In genomic region chr3:90644220-90644619, GRCm38 (mm10) we compare ENCODE assay signal across 9 mouse cellular contexts. TPM values are rescaled to one million over a fixed set of nuclear protein-coding genes. Genes with fewer than 3 reads are reported as not detected.
DNase-seq lines count a peak whose midpoint lies in the region; ATAC-seq and TF ChIP-seq lines count a peak whose summit lies in the region.
"Had no signal": no experiment of that assay in that cellular context is flagged by ENCODE, and none has a peak within 500 bp of the region (broad histone marks: within the 10 kb centered on the region; RNA-seq: fewer than 3 reads in every experiment).

No protein-coding gene starts in this region.

- peak; percentile 62 for TF ChIP-seq CTCF in left cerebral cortex, adult 2 months (IDR thresholded peaks at IDR 0.05)
- 0 out of 2 replicates have a peak, but pooled peaks have one; percentile 23 for TF ChIP-seq CTCF in G1E (IDR thresholded peaks at IDR 0.05; ENCODE audit: low read depth, low read length)

- no peaks in the 10 kb centered on the region for H3K4me1 ChIP-seq in G1E (ENCODE audit: insufficient read depth, low read depth, low read length)
- H3K4me1 ChIP-seq: limb, embryonic 12.5 days had no signal

- intact Hi-C loops in left cerebral cortex, adult 2 months (cut with DNase I): no loop called here

- ATAC-seq in G1E (ENCODE audit: extremely low read depth, insufficient number of reproducible peaks, low FRiP score, poor library complexity, severe bottlenecking): no peak
- ATAC-seq in hematopoietic stem cell, adult 5-6 weeks (replicated peaks in 1 of 2; ENCODE audit: insufficient read depth in 1 of 2, low FRiP score in 2 of 2, low TSS enrichment in 1 of 2, low read depth in 1 of 2, poor library complexity in 2 of 2, severe bottlenecking in 2 of 2): peak; percentile 47 to 54; a peak in 1 of 4 replicates

- no peak overlapping the region for H3K27ac ChIP-seq in left cerebral cortex, adult 2 months
- H3K27ac ChIP-seq: limb, embryonic 12.5 days had no signal

- H3K9me3 ChIP-seq in G1E (replicated peaks): no peaks in the 10 kb centered on the region
- H3K9me3 ChIP-seq: limb, embryonic 12.5 days had no signal

- H3K27me3 ChIP-seq in G1E (ENCODE audit: insufficient read depth, low read length): 0 out of 2 replicates have a peak, but pooled peaks cover 2% of the 10 kb centered on the region
- H3K27me3 ChIP-seq: limb, embryonic 12.5 days had no signal

- H3K36me3 ChIP-seq in G1E (replicated peaks): no peaks in the 10 kb centered on the region
- H3K36me3 ChIP-seq: limb, embryonic 12.5 days had no signal

- no peak overlapping the region for H3K4me3 ChIP-seq in left cerebral cortex, adult 2 months
- no peak overlapping the region for H3K4me3 ChIP-seq in G1E (ENCODE audit: low read depth, low read length)
- H3K4me3 ChIP-seq: erythroblast, embryonic 14.5 days; limb, embryonic 12.5 days had no signal

- DNase-seq in left cerebral cortex, adult 2 months (ENCODE audit: extremely low spot score in 1 of 2, low spot score in 2 of 2): peak in 1 of 2 experiments; percentile 30
- no peak for DNase-seq in left cerebral cortex, adult 8-10 months (ENCODE audit: low spot score in 2 of 2)
- DNase-seq in G1E (ENCODE audit: low spot score): no peak
- DNase-seq in adrenal gland, postnatal 36 days: peak; percentile 65 to 73
- peak; percentile 83 for DNase-seq in lung, postnatal 36 days
- peak; percentile 82 for DNase-seq in thymus, postnatal 4 days

RNA-seq across cellular contexts. Expression of gene S100a7a, which starts 9.6 kb away (rescaled TPM):
- 1 to 10 TPM in 1 of 2 experiments, under 1 TPM in 1; 0.72 to 1.1 TPM for total RNA-seq in left cerebral cortex, adult 2 months (2021)
- total RNA-seq in left cerebral cortex, adult 8-10 months (2022): 1 to 10 TPM in 2 of 4 experiments, under 1 TPM in 2; 0.38 to 1.1 (median 0.91) TPM
- total RNA-seq in G1E (2014; fragmentation: Nextera tagmentation) (not detected in 2 replicates), G1E (2017) (not detected in 2 replicates)
- not detected in 2 replicates for polyA plus RNA-seq in G1E (2012)
- total RNA-seq in adrenal gland, postnatal 36 days (2021): under 1 TPM in 1 of 2 experiments, not detected in 1; 0.33 TPM
- total RNA-seq in hematopoietic stem cell, adult 5-6 weeks (2017): not detected in 2 replicates
- polyA plus RNA-seq: erythroblast, embryonic 14.5 days; limb, embryonic 12.5 days had no signal

RNA-seq across cellular contexts. Expression of gene S100a8, which starts 24.6 kb away (rescaled TPM):
- 1 to 10 TPM in 1 of 2 experiments, not detected in 1; 3.0 TPM for total RNA-seq in left cerebral cortex, adult 2 months (2021)
- total RNA-seq in left cerebral cortex, adult 8-10 months (2022): 1 to 10 TPM in 1 of 4 experiments, not detected in 3; 1.7 TPM
- total RNA-seq in G1E (2014; fragmentation: Nextera tagmentation): 2.4 TPM in 1 of 2 replicates, not detected in the other
- total RNA-seq in G1E (2017): not detected in 2 replicates
- polyA plus RNA-seq in G1E (2012): not detected in 2 replicates
- 1 to 10 TPM in 1 of 2 experiments, not detected in 1; 2.2 TPM for total RNA-seq in adrenal gland, postnatal 36 days (2021)
- total RNA-seq in hematopoietic stem cell, adult 5-6 weeks (2017): 2,013 and 6,407 TPM in 2 replicates
- polyA plus RNA-seq: erythroblast, embryonic 14.5 days had no signal

RNA-seq across cellular contexts. Expression of gene S100a6, which starts 31.5 kb away (rescaled TPM):
- 10 to 100 TPM; 28.8 to 31.0 TPM for total RNA-seq in left cerebral cortex, adult 2 months (2021)
- total RNA-seq in left cerebral cortex, adult 8-10 months (2022): 10 to 100 TPM; 24.1 to 52.2 (median 38.7) TPM
- total RNA-seq in G1E (2014; fragmentation: Nextera tagmentation) (not detected in 2 replicates), G1E (2017) (0.35 TPM in 1 of 2 replicates, not detected in the other)
- polyA plus RNA-seq in G1E (2012): not detected in 2 replicates
- total RNA-seq in adrenal gland, postnatal 36 days (2021): 10 to 100 TPM; 42.5 to 68.0 TPM
- total RNA-seq in hematopoietic stem cell, adult 5-6 weeks (2017): 37.1 and 121 TPM in 2 replicates
- polyA plus RNA-seq: erythroblast, embryonic 14.5 days had no signal

RNA-seq across cellular contexts. Expression of gene S100a5, which starts 35.9 kb away (rescaled TPM):
- not detected for total RNA-seq in left cerebral cortex, adult 2 months (2021)
- 1 to 10 TPM in 1 of 4 experiments, not detected in 3; 1.1 TPM for total RNA-seq in left cerebral cortex, adult 8-10 months (2022)
- total RNA-seq in G1E (2014; fragmentation: Nextera tagmentation) (not detected in 2 replicates), G1E (2017) (not detected in 2 replicates)
- not detected in 2 replicates for polyA plus RNA-seq in G1E (2012)
- not detected for total RNA-seq in adrenal gland, postnatal 36 days (2021)
- not detected in 2 replicates for total RNA-seq in hematopoietic stem cell, adult 5-6 weeks (2017)
- polyA plus RNA-seq: erythroblast, embryonic 14.5 days; limb, embryonic 12.5 days had no signal

RNA-seq across cellular contexts. Expression of gene S100a4, which starts 40.6 kb away (rescaled TPM):
- 1 to 10 TPM; 4.6 to 4.8 TPM for total RNA-seq in left cerebral cortex, adult 2 months (2021)
- total RNA-seq in left cerebral cortex, adult 8-10 months (2022): 1 to 10 TPM; 2.5 to 5.5 (median 4.9) TPM
- total RNA-seq in G1E (2014; fragmentation: Nextera tagmentation) (not detected in 2 replicates), G1E (2017) (0.64 TPM in 1 of 2 replicates, not detected in the other)
- not detected in 2 replicates for polyA plus RNA-seq in G1E (2012)
- total RNA-seq in adrenal gland, postnatal 36 days (2021): 10 to 100 TPM in 1 of 2 experiments, 1 to 10 TPM in 1; 9.0 to 11.5 TPM
- 29.5 and 78.7 TPM in 2 replicates for total RNA-seq in hematopoietic stem cell, adult 5-6 weeks (2017)
- polyA plus RNA-seq: erythroblast, embryonic 14.5 days had no signal

Comparison
In these comparisons a context has a peak if more than half of its experiments do, and no peak if none do; other contexts are left out.
1. DNase-seq: peak in adrenal gland, postnatal 36 days (2 of 2), lung, postnatal 36 days (single experiment) and thymus, postnatal 4 days (single experiment); none in left cerebral cortex, adult 8-10 months (0 of 2) and G1E (single experiment).
2. RNA of gene S100a8, which starts 24.6 kb away (total RNA-seq): 2,013 to 6,407 TPM in hematopoietic stem cell, adult 5-6 weeks; 3.0 TPM in left cerebral cortex, adult 2 months, 2.2 TPM in adrenal gland, postnatal 36 days, 1.7 TPM in left cerebral cortex, adult 8-10 months and 2.4 TPM in G1E; every median in the first group is over 100 times any median in the second.
3. RNA of gene S100a6, which starts 31.5 kb away (total RNA-seq): 42.5 to 68.0 TPM in adrenal gland, postnatal 36 days, 24.1 to 52.2 TPM in left cerebral cortex, adult 8-10 months, 37.1 to 121 TPM in hematopoietic stem cell, adult 5-6 weeks and 28.8 to 31.0 TPM in left cerebral cortex, adult 2 months; 0.35 TPM in G1E; every median in the first group is over 10 times any median in the second.